Comparison of ENCODE assay signal across 9 mouse cellular contexts in the genomic region with DNA sequence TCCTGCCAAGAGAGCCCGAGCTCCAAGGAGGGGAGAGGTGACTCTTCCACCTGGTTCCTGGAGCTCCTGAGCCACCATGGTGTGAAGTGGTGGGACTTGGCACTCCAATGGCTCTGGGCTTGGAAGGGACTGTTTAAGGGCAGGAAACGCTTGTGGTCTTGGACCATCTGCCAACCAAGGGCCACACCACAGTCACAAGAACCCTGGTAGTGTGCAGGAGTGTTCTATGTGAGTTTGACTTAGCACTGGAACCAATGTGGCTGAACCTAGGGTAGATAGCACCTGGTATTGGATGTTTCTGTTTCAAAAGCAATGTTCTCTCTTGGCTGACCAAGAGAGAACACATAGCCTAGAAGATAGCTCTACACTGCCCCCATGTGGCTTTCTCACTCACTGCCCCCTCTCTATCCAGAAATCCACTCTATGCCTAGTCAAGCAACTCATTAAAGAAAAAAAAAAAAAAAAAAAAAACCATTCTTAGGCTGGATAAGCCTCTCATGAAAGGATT. TPM values are rescaled to one million over a fixed set of nuclear protein-coding genes. Genes with fewer than 3 reads are reported as not detected.
DNase-seq lines count a peak whose midpoint lies in the region; ATAC-seq and TF ChIP-seq lines count a peak whose summit lies in the region.
"Had no signal": no experiment of that assay in that cellular context is flagged by ENCODE, and none has a peak within 500 bp of the region (broad histone marks: within the 10 kb centered on the region; RNA-seq: fewer than 3 reads in every experiment).

No protein-coding gene starts in this region.

- H3K79me2 ChIP-seq in macrophage (ENCODE audit: inconsistent target): no peaks in the 10 kb centered on the region

- peaks cover 48% of the 10 kb centered on the region for H3K36me3 ChIP-seq in heart, embryonic 10.5 days
- H3K36me3 ChIP-seq in forebrain, embryonic 11.5 days (ENCODE audit: control insufficient read depth, insufficient read depth, low read length): peaks cover 17% of the 10 kb centered on the region; the same call in 1 of the 2 replicates
- no peaks in the 10 kb centered on the region for H3K36me3 ChIP-seq in macrophage (ENCODE audit: inconsistent target)

- WGBS in heart, embryonic 10.5 days: 60% methylated on average over 2 of the region's 2 CpGs
- 37% methylated on average over 2 of the region's 2 CpGs for WGBS in forebrain, embryonic 11.5 days
- 0% methylated on average over 2 of the region's 2 CpGs for WGBS in macrophage (ENCODE audit: missing documents)

- H3K4me3 ChIP-seq in heart, embryonic 10.5 days: no peak overlapping the region
- peak overlapping the region; percentile 3; the same call in 1 of the 2 replicates for H3K4me3 ChIP-seq in forebrain, embryonic 11.5 days (ENCODE audit: low read depth, low read length)
- peak overlapping the region; percentile 33; the same call in 1 of the 2 replicates for H3K4me3 ChIP-seq in layer of hippocampus, adult 2 months
- H3K4me3 ChIP-seq in macrophage (ENCODE audit: inconsistent target): peak overlapping the region; percentile 31

- H3K4me1 ChIP-seq in heart, embryonic 10.5 days: peaks cover 70% of the 10 kb centered on the region
- H3K4me1 ChIP-seq in forebrain, embryonic 11.5 days (replicated peaks; ENCODE audit: control insufficient read depth, insufficient read depth, low read length): peaks cover 46% of the 10 kb centered on the region

- H3K9ac ChIP-seq in forebrain, embryonic 11.5 days (ENCODE audit: low read length): peak overlapping the region; percentile 55

- no peak overlapping the region for H3K27ac ChIP-seq in heart, embryonic 10.5 days
- peak overlapping the region; percentile 98 for H3K27ac ChIP-seq in forebrain, embryonic 11.5 days (ENCODE audit: low read depth, low read length)
- peak overlapping the region; percentile 94 for H3K27ac ChIP-seq in layer of hippocampus, adult 2 months
- no peak overlapping the region for H3K27ac ChIP-seq in macrophage

- H3K27me3 ChIP-seq in heart, embryonic 10.5 days (ENCODE audit: insufficient read depth, poor library complexity, severe bottlenecking): peaks cover 29% of the 10 kb centered on the region; the same call in 1 of the 2 replicates
- H3K27me3 ChIP-seq in forebrain, embryonic 11.5 days (ENCODE audit: control insufficient read depth, insufficient read depth, low read length): no peaks in the 10 kb centered on the region

- peak; percentile 85 for TF ChIP-seq CTCF in layer of hippocampus, adult 2 months (conservative IDR thresholded peaks at IDR 0.05)

- peak; percentile 96 for DNase-seq in heart, adult 11 months
- DNase-seq in heart, embryonic 10.5 days (ENCODE audit: low spot score): no peak
- DNase-seq in c-Kit-positive CD71-positive TER-119-positive erythroid progenitor cells, embryonic 14.5 days (ENCODE audit: low spot score): peak; percentile 70
- peak; percentile 90 for DNase-seq in forebrain, embryonic 11.5 days (ENCODE audit: low spot score)
- DNase-seq in layer of hippocampus, adult 2 months (ENCODE audit: low spot score in 2 of 2): peak; percentile 79 to 80
- DNase-seq in right cerebral cortex, postnatal 10 days (ENCODE audit: low spot score in 2 of 2): peak; percentile 86 to 89

- peak; percentile 28 for ATAC-seq in forebrain, embryonic 11.5 days (replicated peaks; ENCODE audit: low FRiP score)
- ATAC-seq in hematopoietic stem cell, adult 5-6 weeks (replicated peaks in 1 of 2; ENCODE audit: insufficient read depth in 1 of 2, low FRiP score in 2 of 2, low TSS enrichment in 1 of 2, low read depth in 1 of 2, poor library complexity in 2 of 2, severe bottlenecking in 2 of 2): peak; percentile 56 to 68; a peak in 3 of 4 replicates

- H3K9me3 ChIP-seq in heart, embryonic 10.5 days: no peaks in the 10 kb centered on the region
- H3K9me3 ChIP-seq in forebrain, embryonic 11.5 days (ENCODE audit: control insufficient read depth, low read length): no peaks in the 10 kb centered on the region

- H3K4me2 ChIP-seq in forebrain, embryonic 11.5 days (ENCODE audit: low read depth, low read length, severe bottlenecking): peak overlapping the region; percentile 44

RNA-seq across cellular contexts. Expression of gene Chpf2, which starts 10.7 kb away (rescaled TPM):
- polyA plus RNA-seq in heart, embryonic 10.5 days (2016; fragmentation: Nextera tagmentation; extraction: Ambion mirVana): 19.1 and 22.8 TPM in 2 replicates
- 11.4 and 11.5 TPM in 2 replicates for polyA plus RNA-seq in forebrain, embryonic 11.5 days (2014; fragmentation: Nextera tagmentation; extraction: Ambion mirVana)
- 12.0 and 15.5 TPM in 2 replicates for total RNA-seq in hematopoietic stem cell, adult 5-6 weeks (2017)
- total RNA-seq in layer of hippocampus, adult 2 months (2021): 10 to 100 TPM; 63.6 to 66.7 TPM
- total RNA-seq in macrophage (2018; cell fraction: chromatin; rRNA removed): 100 to 1,000 TPM in 1 of 26 experiments, 10 to 100 TPM in 25; 15.1 to 111 (median 59.3) TPM
- 10 to 100 TPM; 17.5 to 49.2 (median 31.4) TPM for total RNA-seq in macrophage (2018; cell fraction: cytosol; rRNA removed)
- 100 to 1,000 TPM in 8 of 26 experiments, 10 to 100 TPM in 18; 36.6 to 134 (median 88.4) TPM for total RNA-seq in macrophage (2018; cell fraction: nucleus; rRNA removed)
- polyA plus RNA-seq in macrophage (2018): 11.4 to 35.1 TPM (median 34.5 TPM) in 3 replicates

RNA-seq across cellular contexts. Expression of gene Abcf2, which starts 20.0 kb away (rescaled TPM):
- polyA plus RNA-seq in heart, embryonic 10.5 days (2016; fragmentation: Nextera tagmentation; extraction: Ambion mirVana): 107 and 126 TPM in 2 replicates
- 153 and 165 TPM in 2 replicates for polyA plus RNA-seq in forebrain, embryonic 11.5 days (2014; fragmentation: Nextera tagmentation; extraction: Ambion mirVana)
- total RNA-seq in hematopoietic stem cell, adult 5-6 weeks (2017): 75.0 and 89.8 TPM in 2 replicates
- total RNA-seq in layer of hippocampus, adult 2 months (2021): 10 to 100 TPM; 75.9 to 81.4 TPM
- 10 to 100 TPM in 20 of 26 experiments, 1 to 10 TPM in 6; 5.4 to 31.4 (median 21.3) TPM for total RNA-seq in macrophage (2018; cell fraction: chromatin; rRNA removed)
- total RNA-seq in macrophage (2018; cell fraction: cytosol; rRNA removed): 10 to 100 TPM; 30.8 to 50.9 (median 42.0) TPM
- total RNA-seq in macrophage (2018; cell fraction: nucleus; rRNA removed): 10 to 100 TPM; 12.6 to 49.5 (median 26.4) TPM
- polyA plus RNA-seq in macrophage (2018): 38.9 to 54.7 TPM (median 41.4 TPM) in 3 replicates

RNA-seq across cellular contexts. Expression of gene Smarcd3, which starts 26.9 kb away (rescaled TPM):
- polyA plus RNA-seq in heart, embryonic 10.5 days (2016; fragmentation: Nextera tagmentation; extraction: Ambion mirVana): 73.7 and 92.1 TPM in 2 replicates
- polyA plus RNA-seq in forebrain, embryonic 11.5 days (2014; fragmentation: Nextera tagmentation; extraction: Ambion mirVana): 76.0 and 93.8 TPM in 2 replicates
- 0.40 and 0.94 TPM in 2 replicates for total RNA-seq in hematopoietic stem cell, adult 5-6 weeks (2017)
- total RNA-seq in layer of hippocampus, adult 2 months (2021): 10 to 100 TPM; 88.7 to 90.9 TPM
- 1 to 10 TPM in 3 of 26 experiments, under 1 TPM in 3, not detected in 20; 0.38 to 3.1 (median 1.2) TPM for total RNA-seq in macrophage (2018; cell fraction: chromatin; rRNA removed)
- total RNA-seq in macrophage (2018; cell fraction: cytosol; rRNA removed): under 1 TPM in 19 of 26 experiments, not detected in 7; 0.03 to 0.22 (median 0.11) TPM
- total RNA-seq in macrophage (2018; cell fraction: nucleus; rRNA removed): 1 to 10 TPM in 1 of 26 experiments, under 1 TPM in 3, not detected in 22; 0.11 to 1.1 (median 0.29) TPM
- 0.03 to 0.18 TPM in 2 of 3 replicates, not detected in the other for polyA plus RNA-seq in macrophage (2018)

RNA-seq across cellular contexts. Expression of gene 4931409K22Rik, which starts 40.7 kb away (rescaled TPM):
- 0.06 and 0.09 TPM in 2 replicates for polyA plus RNA-seq in heart, embryonic 10.5 days (2016; fragmentation: Nextera tagmentation; extraction: Ambion mirVana)
- 0.20 TPM in 1 of 2 replicates, not detected in the other for polyA plus RNA-seq in forebrain, embryonic 11.5 days (2014; fragmentation: Nextera tagmentation; extraction: Ambion mirVana)
- not detected in 2 replicates for total RNA-seq in hematopoietic stem cell, adult 5-6 weeks (2017)
- total RNA-seq in layer of hippocampus, adult 2 months (2021): not detected
- total RNA-seq in macrophage (2018; cell fraction: chromatin; rRNA removed): not detected
- total RNA-seq in macrophage (2018; cell fraction: cytosol; rRNA removed): not detected
- total RNA-seq in macrophage (2018; cell fraction: nucleus; rRNA removed): not detected
- not detected in 3 replicates for polyA plus RNA-seq in macrophage (2018)
- polyA plus RNA-seq: liver, embryonic 16.5 days had no signal

RNA-seq across cellular contexts. Expression of gene Asb10, which starts 56.5 kb away (rescaled TPM):
- polyA plus RNA-seq in heart, embryonic 10.5 days (2016; fragmentation: Nextera tagmentation; extraction: Ambion mirVana): 1.6 and 3.3 TPM in 2 replicates
- polyA plus RNA-seq in forebrain, embryonic 11.5 days (2014; fragmentation: Nextera tagmentation; extraction: Ambion mirVana): 0.11 TPM in 1 of 2 replicates, not detected in the other
- total RNA-seq in hematopoietic stem cell, adult 5-6 weeks (2017): not detected in 2 replicates
- under 1 TPM in 1 of 2 experiments, not detected in 1; 0.31 TPM for total RNA-seq in layer of hippocampus, adult 2 months (2021)
- under 1 TPM in 3 of 26 experiments, not detected in 23; 0.33 to 0.65 (median 0.55) TPM for total RNA-seq in macrophage (2018; cell fraction: chromatin; rRNA removed)
- total RNA-seq in macrophage (2018; cell fraction: cytosol; rRNA removed): under 1 TPM in 15 of 26 experiments, not detected in 11; 0.10 to 0.77 (median 0.45) TPM
- total RNA-seq in macrophage (2018; cell fraction: nucleus; rRNA removed): 1 to 10 TPM in 1 of 26 experiments, under 1 TPM in 4, not detected in 21; 0.40 to 1.2 (median 0.56) TPM
- polyA plus RNA-seq in macrophage (2018): 0.09 to 0.61 TPM (median 0.28 TPM) in 3 replicates

Comparison
In these comparisons a context has a peak if more than half of its experiments do, and no peak if none do; other contexts are left out.
1. H3K27ac ChIP-seq: peak in forebrain, embryonic 11.5 days (single experiment) and layer of hippocampus, adult 2 months (single experiment); none in heart, embryonic 10.5 days (single experiment) and macrophage (single experiment).
2. RNA of gene Smarcd3, which starts 26.9 kb away (polyA plus RNA-seq): 73.7 to 92.1 TPM in heart, embryonic 10.5 days and 76.0 to 93.8 TPM in forebrain, embryonic 11.5 days; 0.03 to 0.18 TPM in macrophage; every median in the first group is over 10 times any median in the second.